Mouse (Mus musculus): Measurements from ENCODE around the gene Jrkl.

- TF ChIP-seq POLR2A (IDR thresholded peaks at IDR 0.05; ENCODE audit: low read depth, low read length) (no peak), EP300 (IDR thresholded peaks at IDR 0.05; ENCODE audit: low read length) (no peak), SMC3 (IDR thresholded peaks at IDR 0.05; ENCODE audit: low read depth, low read length) (no peak), SIN3A (IDR thresholded peaks at IDR 0.05; ENCODE audit: low read length) (no peak), RAD21 (IDR thresholded peaks at IDR 0.05; ENCODE audit: low read depth, low read length) (no peak), CTCF (conservative IDR thresholded peaks at IDR 0.05 in 1 of 2, IDR thresholded peaks at IDR 0.05 in 1 of 2; ENCODE audit: low read depth in 2 of 2, low read length in 2 of 2) (no peak), ZKSCAN1 (IDR thresholded peaks at IDR 0.05; ENCODE audit: borderline replicate concordance, low read depth, low read length) (no peak), USF2 (conservative IDR thresholded peaks at IDR 0.05; ENCODE audit: low read depth, low read length) (no peak), ZNF384 (IDR thresholded peaks at IDR 0.05; ENCODE audit: low read depth, low read length) (no peak), ELF1 (IDR thresholded peaks at IDR 0.05; ENCODE audit: low read depth, low read length) (no peak)
These were observed 15.4 kb upstream of the Jrkl start for GRCm38 (mm10) chr9:13260980-13261379.

All from CH12.LX (cell line).